Mouse (Mus musculus) Patski (cell line): Measurements from ENCODE around the gene Prkar1b. TPM values are rescaled to one million over a fixed set of nuclear protein-coding genes. Genes with fewer than 3 reads are reported as not detected.

ENCODE experiments used
- ATAC-seq: fragments of 100-300 bp; one replicate; pipeline ENCODE4 v1.8.0; 2021
- CTCF ChIA-PET: fragments of 350-600 bp; sonication (Branson Sonifier 250); formaldehyde crosslinking; loops from one replicate; lab custom pipeline; 2022; ENCODE audit warnings: inconsistent platforms; lab: Charles Lee
- POLR2A ChIA-PET: fragments of 350-600 bp; sonication (Branson Sonifier 250); formaldehyde crosslinking; loops from one replicate; lab custom pipeline; 2022; ENCODE audit warnings: antibody characterized with exemption, inconsistent platforms; lab: Charles Lee
- DNase-seq: peaks from one replicate; pipeline ENCODE4 v3.0.0-alpha.2; 2011; ENCODE audit warnings: low read depth, low spot score
- H3K27me3 ChIP-seq: fragments of 371-371 bp; one replicate; pipeline ENCODE4 v1.5.1; 2021
- CTCF ChIP-seq: fragments of 100-300 bp; IDR thresholded peaks from one replicate; pipeline ENCODE4 v1.5.1; 2021
- in situ Hi-C: fragments of 300-500 bp; cut with MboI; formaldehyde crosslinking; loops from 3 replicates; pipeline ENCODE4 v1.11.1; 2018; ENCODE audit warnings: low pct_unique_long_range_greater_than_20kb, mixed read lengths
- polyA plus RNA-seq: library from polyadenylated mRNA; unstranded; gene quantifications from one replicate; pipeline ENCODE4 v1.2.3, GENCODE M21; 2021

The Prkar1b gene
- polyA plus RNA-seq, 1 experiment from 2014 or later: 0.55 TPM

GRCm38 (mm10) chr5:138989567-138989966 is 160.2 kb downstream of the Prkar1b start:
- no peak for TF ChIP-seq CTCF
- DNase-seq (no peak), ATAC-seq (no peak)
- in situ Hi-C loops: no loop called here
- POLR2A ChIA-PET: interaction anchor here (1.2 kb wide), 1 partner anchor 40 kb away, joined by 6 read pairs; no protein-coding TSS in a partner anchor
- CTCF ChIA-PET: interaction anchor here (1.7 kb wide), 1 partner anchor 24 kb away, joined by 4 read pairs; no protein-coding TSS in a partner anchor
- H3K27me3 ChIP-seq: no peaks in the 10 kb centered on the region

- no peak for ATAC-seq
- no peak for DNase-seq
- no peak for TF ChIP-seq CTCF
- POLR2A ChIA-PET: interaction anchor here (1.2 kb wide), 1 partner anchor 31 kb away, joined by 4 read pairs; no protein-coding TSS in a partner anchor
- no peaks in the 10 kb centered on the region for H3K27me3 ChIP-seq
- CTCF ChIA-PET: no interaction called here
- in situ Hi-C loops: no loop called here
Measured at GRCm38 (mm10) chr5:138988764-138989163, 161.0 kb downstream of the Prkar1b start.

- no peaks in the 10 kb centered on the region for H3K27me3 ChIP-seq
- no peak for DNase-seq
- ATAC-seq: no peak
- POLR2A ChIA-PET: interaction anchor here (0.6 to 1.2 kb wide), 2 partner anchors 23 to 30 kb away, joined by 4 read pairs; no protein-coding TSS in a partner anchor
- in situ Hi-C loops: no loop called here
- TF ChIP-seq CTCF: no peak
- CTCF ChIA-PET: no interaction called here
Measured at GRCm38 (mm10) chr5:138987994-138988393, 161.8 kb downstream of the Prkar1b start.

GRCm38 (mm10) chr5:138981921-138982320 is 167.9 kb downstream of the Prkar1b start:
- ATAC-seq (no peak), DNase-seq (no peak)
- POLR2A ChIA-PET: interaction anchor here (2.7 kb wide), 1 partner anchor 13 kb away, joined by 9 read pairs; no protein-coding TSS in a partner anchor
- TF ChIP-seq CTCF: no peak
- H3K27me3 ChIP-seq: no peaks in the 10 kb centered on the region
- CTCF ChIA-PET: interaction anchor here (1.2 to 2.1 kb wide), 3 partner anchors 9 to 125 kb away, joined by 4 to 5 read pairs (median 4); no protein-coding TSS in a partner anchor
- in situ Hi-C loops: no loop called here

- ChIA-PET CTCF (interaction anchor here (1.0 to 2.1 kb wide), 3 partner anchors 9 to 124 kb away, joined by 3 to 5 read pairs (median 4); no protein-coding TSS in a partner anchor), POLR2A (interaction anchor here (1.1 to 2.7 kb wide), 2 partner anchors 10 to 14 kb away, joined by 3 to 9 read pairs; no protein-coding TSS in a partner anchor)
- no peaks in the 10 kb centered on the region for H3K27me3 ChIP-seq
- DNase-seq (no peak), ATAC-seq (no peak)
- in situ Hi-C loops: no loop called here
- TF ChIP-seq CTCF: no peak
Measured at GRCm38 (mm10) chr5:138980608-138981007, 169.2 kb downstream of the Prkar1b start.

GRCm38 (mm10) chr5:138979840-138980239 is 170.0 kb downstream of the Prkar1b start:
- no peaks in the 10 kb centered on the region for H3K27me3 ChIP-seq
- ChIA-PET CTCF (interaction anchor here (2.1 kb wide), 1 partner anchor 8 kb away, joined by 5 read pairs; no protein-coding TSS in a partner anchor), POLR2A (interaction anchor here (2.7 kb wide), 1 partner anchor 15 kb away, joined by 9 read pairs; no protein-coding TSS in a partner anchor)
- no peak for TF ChIP-seq CTCF
- ATAC-seq (peak; percentile 22), DNase-seq (no peak)
- in situ Hi-C loops: no loop called here

- DNase-seq: no peak
- no peaks in the 10 kb centered on the region for H3K27me3 ChIP-seq
- CTCF ChIA-PET: no interaction called here
- POLR2A ChIA-PET: no interaction called here
- TF ChIP-seq CTCF: no peak
- in situ Hi-C loops: no loop called here
- ATAC-seq: no peak
Measured at GRCm38 (mm10) chr5:138977759-138978158, 172.0 kb downstream of the Prkar1b start.

GRCm38 (mm10) chr5:138974911-138975485 is 174.8 kb downstream of the Prkar1b start:
- CTCF ChIA-PET: no interaction called here
- in situ Hi-C loops: no loop called here

GRCm38 (mm10) chr5:138973480-138973879 is 176.3 kb downstream of the Prkar1b start:
- ChIA-PET CTCF (interaction anchor here (1.2 kb wide), 1 partner anchor 112 kb away, joined by 3 read pairs; no protein-coding TSS in a partner anchor), POLR2A (no interaction called here)
- in situ Hi-C loops: no loop called here
- H3K27me3 ChIP-seq: no peaks in the 10 kb centered on the region
- DNase-seq (no peak), ATAC-seq (no peak)
- no peak for TF ChIP-seq CTCF

More at GRCm38 (mm10) chr5:138974911-138975485, 174.8 kb downstream of the Prkar1b start:
- no peak for TF ChIP-seq CTCF
- no peaks in the 10 kb centered on the region for H3K27me3 ChIP-seq
- ATAC-seq: no peak
- POLR2A ChIA-PET: interaction anchor here (1.0 to 1.5 kb wide), 3 partner anchors 8 to 19 kb away, joined by 3 to 4 read pairs (median 4); no protein-coding TSS in a partner anchor
- DNase-seq: no peak

GRCm38 (mm10) chr5:138971405-138971804 is 178.4 kb downstream of the Prkar1b start:
- in situ Hi-C loops: no loop called here
- no peaks in the 10 kb centered on the region for H3K27me3 ChIP-seq
- ATAC-seq: no peak
- DNase-seq: no peak
- ChIA-PET POLR2A (interaction anchor here (0.5 to 1.0 kb wide), 2 partner anchors 33 to 59 kb away, joined by 3 to 4 read pairs; no protein-coding TSS in a partner anchor), CTCF (interaction anchor here (1.5 kb wide), 1 partner anchor 9 kb away, joined by 5 read pairs; no protein-coding TSS in a partner anchor)
- TF ChIP-seq CTCF: no peak

GRCm38 (mm10) chr5:138970056-138970490 is 179.7 kb downstream of the Prkar1b start:
- DNase-seq (no peak), ATAC-seq (peak; percentile 12)
- TF ChIP-seq CTCF: no peak
- in situ Hi-C loops: no loop called here
- CTCF ChIA-PET: no interaction called here
- POLR2A ChIA-PET: interaction anchor here (0.6 to 1.0 kb wide), 2 partner anchors 25 to 31 kb away, joined by 3 read pairs; no protein-coding TSS in a partner anchor
- no peaks in the 10 kb centered on the region for H3K27me3 ChIP-seq

Other genes starting within 250 kb of the Prkar1b start
- gene Pdgfa, start 152.6 kb downstream of the Prkar1b start, polyA plus RNA-seq: 35.4 TPM
- gene Dnaaf5, start 222 bp upstream of the Prkar1b start, polyA plus RNA-seq: 45.6 TPM
- 107 TPM for gene Sun1, start 50.6 kb upstream of the Prkar1b start, polyA plus RNA-seq
- 134 TPM for gene Get4, start 102.3 kb upstream of the Prkar1b start, polyA plus RNA-seq
- 5.0 TPM for gene Adap1, start 175.6 kb upstream of the Prkar1b start, polyA plus RNA-seq
- gene Cox19, start 201.4 kb upstream of the Prkar1b start, polyA plus RNA-seq: 66.1 TPM
- not detected for gene Cyp2w1, start 202.6 kb upstream of the Prkar1b start, polyA plus RNA-seq
- gene Gpr146, start 227.7 kb upstream of the Prkar1b start, polyA plus RNA-seq: 7.9 TPM